Mouse (Mus musculus) lung, postnatal 4 days (tissue): Measurements from ENCODE around the gene Apcs.

Experiments used
- DNase-seq, 2 experiments: peaks; one replicate each; pipeline ENCODE4 v3.0.0; 2021

Gene Apcs

GRCm38 (mm10) chr1:172894777-172895357 is at the start of gene Apcs:
Gene Apcs, minus strand, starts transcription at chr1:172895041.
- DNase-seq, result no peak

- no peak for DNase-seq
Observed at GRCm38 (mm10) chr1:172932197-172932596, 37.4 kb upstream of the Apcs start.

GRCm38 (mm10) chr1:172918450-172918849 is 23.6 kb upstream of the Apcs start:
- no peak for DNase-seq

- DNase-seq, result no peak
Observed at GRCm38 (mm10) chr1:172917115-172917514, 22.3 kb upstream of the Apcs start.

DNA sequence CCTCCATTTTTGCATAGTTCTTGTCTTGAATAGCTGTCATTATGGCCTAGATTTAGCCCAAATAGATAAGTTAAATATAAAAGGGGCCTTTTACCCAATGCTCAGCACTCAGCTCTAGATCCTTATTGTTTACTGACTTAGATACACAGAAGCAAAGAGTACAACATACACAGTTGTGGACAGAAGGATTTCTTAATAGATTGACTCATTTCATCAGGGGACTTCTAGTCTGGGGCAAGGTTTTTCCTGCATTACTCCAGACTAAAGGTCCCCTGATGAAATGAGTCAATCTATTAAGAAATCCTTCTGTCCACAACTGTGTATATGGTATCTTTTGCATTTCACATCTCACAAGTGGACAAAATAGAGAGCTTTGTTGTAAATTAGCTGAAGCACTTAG is 8.5 kb upstream of the Apcs start:
- no peak for DNase-seq

GRCm38 (mm10) chr1:172895435-172895834 is 594 bp upstream of the Apcs start:
- no peak for DNase-seq

DNA sequence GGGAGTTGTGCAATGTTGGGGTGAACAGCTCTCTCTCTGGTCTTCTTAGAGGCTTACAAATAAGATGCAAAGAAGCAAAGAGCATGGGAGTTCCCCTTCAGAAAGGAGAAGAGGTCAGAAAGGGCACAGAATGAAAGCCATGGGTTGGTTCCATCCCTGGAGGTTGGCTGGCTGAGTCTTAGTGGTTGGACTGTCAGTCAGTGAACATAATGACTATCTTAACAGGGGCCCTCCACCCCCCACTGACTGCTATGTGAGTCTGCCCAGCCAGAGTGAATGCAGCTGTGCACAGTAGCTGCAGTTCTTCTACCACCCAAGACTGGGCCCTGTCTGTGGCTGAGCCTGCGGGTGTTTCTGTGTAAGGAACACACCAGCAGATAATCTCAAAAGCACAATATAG is 18.2 kb downstream of the Apcs start:
- DNase-seq, result no peak

GRCm38 (mm10) chr1:172875265-172875664 is 19.6 kb downstream of the Apcs start:
- DNase-seq, result no peak

DNA sequence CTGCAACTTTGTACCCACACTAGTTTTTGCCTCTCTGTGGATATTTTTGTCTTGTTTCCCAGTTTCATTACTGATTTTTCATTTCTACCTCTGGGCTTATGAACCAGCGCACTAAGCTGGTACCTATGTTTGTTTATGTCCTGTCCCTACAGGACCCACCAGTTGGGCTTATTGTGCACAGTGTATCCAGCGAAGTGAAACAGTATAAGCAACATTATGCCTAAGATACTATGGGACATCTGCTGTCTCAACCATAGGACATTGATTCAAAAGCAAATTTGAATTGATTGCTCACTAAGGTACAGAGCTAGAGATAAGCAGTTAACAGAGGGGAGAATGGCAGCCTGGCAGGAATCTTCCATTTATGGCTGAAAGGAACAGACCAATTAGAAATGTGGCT is 46.7 kb downstream of the Apcs start:
- no peak for DNase-seq

GRCm38 (mm10) chr1:172847044-172847761 is 47.6 kb downstream of the Apcs start:
- no peak for DNase-seq
